2 mouse cellular contexts compared by ENCODE assay signal in the genomic region with DNA sequence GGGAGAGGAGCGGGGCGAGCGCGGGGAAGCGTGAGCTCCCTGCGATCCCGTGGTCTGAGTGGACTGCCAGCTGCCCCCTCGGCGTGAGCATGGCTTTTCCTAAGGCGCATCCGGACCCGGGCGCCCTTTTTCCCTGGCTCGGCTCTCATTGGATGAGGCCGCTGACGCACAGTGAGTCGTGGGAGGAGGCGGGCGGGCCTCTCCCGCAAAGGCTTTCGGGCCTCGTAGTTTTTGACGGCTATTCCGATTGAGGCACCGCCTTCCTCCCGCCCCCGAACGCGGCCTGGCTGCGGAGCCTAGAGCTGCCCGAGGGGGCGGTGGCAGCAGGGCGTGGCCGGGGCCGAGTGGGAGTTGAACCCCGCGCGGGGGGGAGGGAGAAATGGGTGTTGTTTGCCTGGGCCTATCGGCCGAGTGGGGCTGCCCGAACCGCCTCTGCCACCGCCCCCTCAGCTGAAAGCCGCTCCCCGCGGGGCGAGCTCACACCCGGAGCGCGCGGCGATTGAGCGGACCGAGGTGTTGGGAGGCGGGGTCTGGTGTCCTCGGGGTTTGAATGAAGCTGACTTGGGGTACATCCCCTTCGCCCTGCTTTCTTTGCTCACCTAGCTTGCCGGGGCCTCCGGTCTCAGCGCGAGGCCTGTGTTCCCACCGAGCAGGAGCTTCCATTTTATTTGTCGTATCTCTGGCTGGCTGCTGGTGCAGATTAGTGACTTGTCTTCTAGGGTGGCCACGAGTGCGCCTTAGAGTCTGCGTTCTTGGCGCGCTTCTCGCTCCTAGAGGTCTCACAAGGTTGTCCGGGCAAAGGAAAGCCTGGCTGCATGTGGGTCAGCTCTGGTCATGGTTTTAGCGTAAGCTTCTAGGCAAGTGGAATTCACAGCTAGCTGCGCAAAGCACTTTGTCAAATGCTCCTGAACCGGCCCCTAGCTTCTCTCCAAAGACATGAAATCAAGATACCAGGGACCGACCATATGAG.
TF ChIP-seq lines count a peak whose summit lies in the region.

No protein-coding gene starts in this region.

TF ChIP-seq in C2C12, 6 proteins besides CTCF, POLR2A, EP300 and RAD21 (continued from another document):
- no peak for TF ChIP-seq MYOD1 (IDR thresholded peaks at IDR 0.05; ENCODE audit: control insufficient read depth, insufficient read length, low read depth)
- TF ChIP-seq MAX (IDR thresholded peaks at IDR 0.05) = peak; percentile 51

TF ChIP-seq in myocyte, 11 proteins besides CTCF, POLR2A, EP300 and RAD21 (continued from another document):
- TF ChIP-seq MYOG (IDR thresholded peaks at IDR 0.05; ENCODE audit: control insufficient read depth in 1 of 3, insufficient read depth in 1 of 3, insufficient read length in 2 of 3, low read depth in 2 of 3) (no peak), MYOD1 (IDR thresholded peaks at IDR 0.05; ENCODE audit: control insufficient read depth in 1 of 3, insufficient read length in 2 of 3, low read depth in 2 of 3) (peak in 1 of 3 experiments; percentile 9), REST (IDR thresholded peaks at IDR 0.05; ENCODE audit: insufficient read depth, insufficient read length) (no peak), CEBPB (IDR thresholded peaks at IDR 0.05; ENCODE audit: insufficient read depth, poor library complexity, severe bottlenecking) (no peak), TCF3 (IDR thresholded peaks at IDR 0.05; ENCODE audit: insufficient read length, low read depth) (no peak), TCF12 (IDR thresholded peaks at IDR 0.05; ENCODE audit: insufficient read depth, poor library complexity, severe bottlenecking) (no peak), USF1 (IDR thresholded peaks at IDR 0.05; ENCODE audit: low read depth) (no peak)
